Mouse (Mus musculus): Measurements from ENCODE around the gene Daglb. TPM values are rescaled to one million over a fixed set of nuclear protein-coding genes. Genes with fewer than 3 reads are reported as not detected.

Gene Daglb
- polyA plus RNA-seq, 1 experiment from 2014 or later: 23.3 TPM

GRCm38 (mm10) chr5:143467931-143468330 is 3.5 kb downstream of the Daglb start:
- H3K36me3 ChIP-seq (replicated peaks): peaks cover 11% of the 10 kb centered on the region; the same call in 1 of the 2 replicates
- no peaks in the 10 kb centered on the region for H3K27me3 ChIP-seq (replicated peaks)
- H3K9ac ChIP-seq: no peak overlapping the region
- no peaks in the 10 kb centered on the region for H3K9me3 ChIP-seq
- H3K4me3 ChIP-seq: no peak overlapping the region
- H3K4me2 ChIP-seq: no peak overlapping the region
- no peak overlapping the region for H3K27ac ChIP-seq
- 93% methylated on average over 6 of the region's 6 CpGs for WGBS
- ATAC-seq (replicated peaks): no peak
- H3K4me1 ChIP-seq: peaks cover 17% of the 10 kb centered on the region

GRCm38 (mm10) chr5:143469628-143470027 is 5.2 kb downstream of the Daglb start:
- 95% methylated on average over 8 of the region's 8 CpGs for WGBS
- peaks cover 9% of the 10 kb centered on the region for H3K4me1 ChIP-seq
- no peak overlapping the region for H3K27ac ChIP-seq
- H3K36me3 ChIP-seq (replicated peaks): peaks cover 13% of the 10 kb centered on the region; the same call in 1 of the 2 replicates
- H3K9ac ChIP-seq: no peak overlapping the region
- no peaks in the 10 kb centered on the region for H3K9me3 ChIP-seq
- no peak overlapping the region for H3K4me3 ChIP-seq
- no peak for ATAC-seq (replicated peaks)
- no peaks in the 10 kb centered on the region for H3K27me3 ChIP-seq (replicated peaks)
- no peak overlapping the region for H3K4me2 ChIP-seq

GRCm38 (mm10) chr5:143470421-143471164 is 6.2 kb downstream of the Daglb start:
- ATAC-seq (replicated peaks): no peak
- no peak overlapping the region for H3K4me2 ChIP-seq
- no peak overlapping the region for H3K27ac ChIP-seq
- H3K36me3 ChIP-seq (replicated peaks): peaks cover 23% of the 10 kb centered on the region; the same call in 1 of the 2 replicates
- no peak overlapping the region for H3K4me3 ChIP-seq
- H3K27me3 ChIP-seq (replicated peaks): no peaks in the 10 kb centered on the region
- H3K4me1 ChIP-seq: peaks cover 3% of the 10 kb centered on the region
- 80% methylated on average over 15 of the region's 15 CpGs for WGBS
- no peaks in the 10 kb centered on the region for H3K9me3 ChIP-seq
- H3K9ac ChIP-seq: no peak overlapping the region

- 99% methylated on average over 3 of the region's 3 CpGs for WGBS
- no peak overlapping the region for H3K9ac ChIP-seq
- H3K36me3 ChIP-seq (replicated peaks): peaks cover 29% of the 10 kb centered on the region
Observed at GRCm38 (mm10) chr5:143471165-143471546, 6.8 kb downstream of the Daglb start.

GRCm38 (mm10) chr5:143471953-143472618 is 7.7 kb downstream of the Daglb start:
- Histone ChIP-seq H3K9me3 (no peaks in the 10 kb centered on the region), H3K27me3 (replicated peaks) (no peaks in the 10 kb centered on the region), H3K4me2 (no peak overlapping the region), H3K9ac (no peak overlapping the region), H3K4me1 (no peaks in the 10 kb centered on the region), H3K36me3 (replicated peaks) (peaks cover 36% of the 10 kb centered on the region), H3K4me3 (no peak overlapping the region), H3K27ac (no peak overlapping the region)
- WGBS: 85% methylated on average over 9 of the region's 9 CpGs
- ATAC-seq (replicated peaks): no peak

More at GRCm38 (mm10) chr5:143471165-143471546, 6.8 kb downstream of the Daglb start:
- ATAC-seq (replicated peaks): no peak
- Histone ChIP-seq H3K4me3 (no peak overlapping the region), H3K27me3 (replicated peaks) (no peaks in the 10 kb centered on the region), H3K4me2 (no peak overlapping the region), H3K9me3 (no peaks in the 10 kb centered on the region), H3K4me1 (no peaks in the 10 kb centered on the region), H3K27ac (no peak overlapping the region)

- no peak for ATAC-seq (replicated peaks)
- peaks cover 34% of the 10 kb centered on the region for H3K36me3 ChIP-seq (replicated peaks)
- no peaks in the 10 kb centered on the region for H3K9me3 ChIP-seq
Observed at GRCm38 (mm10) chr5:143475153-143475844, 10.9 kb downstream of the Daglb start.

GRCm38 (mm10) chr5:143476013-143476412 is 11.6 kb downstream of the Daglb start:
- no peak overlapping the region for H3K9ac ChIP-seq

More at GRCm38 (mm10) chr5:143475153-143475844, 10.9 kb downstream of the Daglb start:
- no peak overlapping the region for H3K4me2 ChIP-seq
- no peaks in the 10 kb centered on the region for H3K27me3 ChIP-seq (replicated peaks)
- no peak overlapping the region for H3K27ac ChIP-seq
- H3K9ac ChIP-seq: no peak overlapping the region
- WGBS: 93% methylated on average over 20 of the region's 20 CpGs
- no peak overlapping the region for H3K4me3 ChIP-seq
- H3K4me1 ChIP-seq: no peaks in the 10 kb centered on the region

GRCm38 (mm10) chr5:143477901-143478300 is 13.5 kb downstream of the Daglb start:
- Histone ChIP-seq H3K4me2 (no peak overlapping the region), H3K9ac (no peak overlapping the region), H3K36me3 (replicated peaks) (peaks cover 40% of the 10 kb centered on the region), H3K4me1 (no peaks in the 10 kb centered on the region), H3K27me3 (replicated peaks) (no peaks in the 10 kb centered on the region), H3K27ac (no peak overlapping the region), H3K4me3 (no peak overlapping the region), H3K9me3 (no peaks in the 10 kb centered on the region)
- ATAC-seq (replicated peaks): no peak
- 94% methylated on average over 3 of the region's 3 CpGs for WGBS

More at GRCm38 (mm10) chr5:143476013-143476412, 11.6 kb downstream of the Daglb start:
- Histone ChIP-seq H3K36me3 (replicated peaks) (peaks cover 36% of the 10 kb centered on the region), H3K4me3 (no peak overlapping the region), H3K4me1 (no peaks in the 10 kb centered on the region), H3K4me2 (no peak overlapping the region), H3K27ac (no peak overlapping the region), H3K27me3 (replicated peaks) (no peaks in the 10 kb centered on the region), H3K9me3 (no peaks in the 10 kb centered on the region)
- no peak for ATAC-seq (replicated peaks)
- WGBS: over 99% methylated on average over 6 of the region's 6 CpGs

- H3K27me3 ChIP-seq (replicated peaks): no peaks in the 10 kb centered on the region
- no peaks in the 10 kb centered on the region for H3K4me1 ChIP-seq
- no peaks in the 10 kb centered on the region for H3K9me3 ChIP-seq
- H3K36me3 ChIP-seq (replicated peaks): peaks cover 34% of the 10 kb centered on the region; the same call in 1 of the 2 replicates
- H3K9ac ChIP-seq: no peak overlapping the region
- no peak overlapping the region for H3K27ac ChIP-seq
- H3K4me2 ChIP-seq: no peak overlapping the region
- no peak overlapping the region for H3K4me3 ChIP-seq
- ATAC-seq (replicated peaks): no peak
- WGBS: 92% methylated on average over 5 of the region's 5 CpGs
Observed at GRCm38 (mm10) chr5:143484955-143485354, 20.6 kb downstream of the Daglb start.

- H3K36me3 ChIP-seq (replicated peaks): peaks cover 25% of the 10 kb centered on the region; the same call in 1 of the 2 replicates
- no peak for ATAC-seq (replicated peaks)
Observed at GRCm38 (mm10) chr5:143487193-143487592, 22.8 kb downstream of the Daglb start.

GRCm38 (mm10) chr5:143487998-143488397 is 23.6 kb downstream of the Daglb start:
- no peaks in the 10 kb centered on the region for H3K4me1 ChIP-seq
- H3K9me3 ChIP-seq: no peaks in the 10 kb centered on the region
- no peak overlapping the region for H3K9ac ChIP-seq
- no peaks in the 10 kb centered on the region for H3K27me3 ChIP-seq (replicated peaks)
- H3K27ac ChIP-seq: no peak overlapping the region
- ATAC-seq (replicated peaks): no peak
- 95% methylated on average over 5 of the region's 5 CpGs for WGBS
- H3K4me2 ChIP-seq: no peak overlapping the region
- H3K4me3 ChIP-seq: no peak overlapping the region
- peaks cover 27% of the 10 kb centered on the region; the same call in 1 of the 2 replicates for H3K36me3 ChIP-seq (replicated peaks)

More at GRCm38 (mm10) chr5:143487193-143487592, 22.8 kb downstream of the Daglb start:
- no peaks in the 10 kb centered on the region for H3K9me3 ChIP-seq
- no peak overlapping the region for H3K27ac ChIP-seq
- WGBS: 90% methylated on average over 10 of the region's 10 CpGs
- no peak overlapping the region for H3K4me2 ChIP-seq
- no peaks in the 10 kb centered on the region for H3K27me3 ChIP-seq (replicated peaks)
- H3K4me3 ChIP-seq: no peak overlapping the region
- H3K9ac ChIP-seq: no peak overlapping the region
- no peaks in the 10 kb centered on the region for H3K4me1 ChIP-seq

GRCm38 (mm10) chr5:143489749-143490342 is 25.5 kb downstream of the Daglb start:
- no peaks in the 10 kb centered on the region for H3K27me3 ChIP-seq (replicated peaks)
- H3K9me3 ChIP-seq: no peaks in the 10 kb centered on the region
- no peak overlapping the region for H3K4me3 ChIP-seq
- H3K9ac ChIP-seq: no peak overlapping the region
- H3K36me3 ChIP-seq (replicated peaks): peaks cover 25% of the 10 kb centered on the region; the same call in 1 of the 2 replicates
- WGBS: 92% methylated on average over 14 of the region's 14 CpGs
- H3K27ac ChIP-seq: no peak overlapping the region
- no peak overlapping the region for H3K4me2 ChIP-seq
- H3K4me1 ChIP-seq: no peaks in the 10 kb centered on the region
- no peak for ATAC-seq (replicated peaks)
